Mouse (Mus musculus): ENCODE data around the gene Cux2.

Gene Cux2

GRCm38 (mm10) chr5:121836692-121837415 lies 213.0 kb downstream of the Cux2 start:
- DNase-seq (ENCODE audit: low spot score), result no peak

GRCm38 (mm10) chr5:121835949-121836691 lies 213.8 kb downstream of the Cux2 start:
- no peak for DNase-seq (ENCODE audit: low spot score)

- DNase-seq (ENCODE audit: low spot score), result no peak
Measured at GRCm38 (mm10) chr5:121834991-121835747, 214.7 kb downstream of the Cux2 start.

GRCm38 (mm10) chr5:121834241-121834606 lies 215.7 kb downstream of the Cux2 start:
- no peak for DNase-seq (ENCODE audit: low spot score)

- no peak for DNase-seq (ENCODE audit: low spot score)
Measured at GRCm38 (mm10) chr5:121833572-121834240, 216.2 kb downstream of the Cux2 start.

- no peak for DNase-seq (ENCODE audit: low spot score)
Measured at GRCm38 (mm10) chr5:121833159-121833558, 216.7 kb downstream of the Cux2 start.

- no peak for DNase-seq (ENCODE audit: low spot score)
Measured at GRCm38 (mm10) chr5:121832376-121833155, 217.3 kb downstream of the Cux2 start.

GRCm38 (mm10) chr5:121831002-121831601 lies 218.8 kb downstream of the Cux2 start:
- no peak for DNase-seq (ENCODE audit: low spot score)

GRCm38 (mm10) chr5:121828491-121829432 lies 221.1 kb downstream of the Cux2 start:
- DNase-seq (ENCODE audit: low spot score), result no peak

- no peak for DNase-seq (ENCODE audit: low spot score)
Measured at GRCm38 (mm10) chr5:121827876-121828275, 222.0 kb downstream of the Cux2 start.

- DNase-seq (ENCODE audit: low spot score), result no peak
Measured at GRCm38 (mm10) chr5:121825606-121826005, 224.3 kb downstream of the Cux2 start.

- no peak for DNase-seq (ENCODE audit: low spot score)
Measured at GRCm38 (mm10) chr5:121824121-121824520, 225.8 kb downstream of the Cux2 start.

GRCm38 (mm10) chr5:121823668-121824067 lies 226.2 kb downstream of the Cux2 start:
- DNase-seq (ENCODE audit: low spot score), result no peak

GRCm38 (mm10) chr5:121822786-121823505 lies 227.0 kb downstream of the Cux2 start:
- DNase-seq (ENCODE audit: low spot score), result no peak

- no peak for DNase-seq (ENCODE audit: low spot score)
Measured at GRCm38 (mm10) chr5:121821552-121821951, 228.3 kb downstream of the Cux2 start.

GRCm38 (mm10) chr5:121821116-121821515 lies 228.8 kb downstream of the Cux2 start:
- no peak for DNase-seq (ENCODE audit: low spot score)

GRCm38 (mm10) chr5:121820657-121821056 lies 229.2 kb downstream of the Cux2 start:
- DNase-seq (ENCODE audit: low spot score), result no peak

GRCm38 (mm10) chr5:121820161-121820560 lies 229.7 kb downstream of the Cux2 start:
- DNase-seq (ENCODE audit: low spot score), result no peak

- no peak for DNase-seq (ENCODE audit: low spot score)
Measured at GRCm38 (mm10) chr5:121819559-121819958, 230.3 kb downstream of the Cux2 start.
